Mouse (Mus musculus) limb, embryonic 14.5 days (tissue): ENCODE results near the gene Ptrh2. TPM values are rescaled to one million over a fixed set of nuclear protein-coding genes. Genes with fewer than 3 reads are reported as not detected.

Source experiments
- ATAC-seq: fragments of 200-750 bp; cut with Nextera tagmentation; 2 replicates; pipeline ENCODE4 v1.8.0; 2017; ENCODE audit warnings: low read depth, moderate number of reproducible peaks, moderate TSS enrichment; ENCODE audit not compliant: low FRiP score
- DNase-seq: peaks from one replicate; pipeline ENCODE4 v3.0.0-alpha.2; 2015; ENCODE audit warnings: low spot score
- H3K27ac ChIP-seq: fragments of 300-500 bp; sonication (generic); replicated peaks from 2 replicates; pipeline ENCODE4 v1.5.1; 2014; ENCODE audit warnings: low read depth, mild to moderate bottlenecking, low read length, moderate library complexity, mixed read lengths
- H3K27me3 ChIP-seq: fragments of 300-500 bp; sonication (generic); 2 replicates; pipeline ENCODE4 v1.6.1; 2014; ENCODE audit warnings: low read length, mixed read lengths; ENCODE audit not compliant: control insufficient read depth, insufficient read depth
- H3K36me3 ChIP-seq: fragments of 300-500 bp; sonication (generic); 2 replicates; pipeline ENCODE4 v1.6.1; 2014; ENCODE audit warnings: mild to moderate bottlenecking, low read length, moderate library complexity, mixed read lengths; ENCODE audit not compliant: control insufficient read depth, insufficient read depth
- H3K4me1 ChIP-seq: fragments of 300-500 bp; sonication (generic); 2 replicates; pipeline ENCODE4 v1.6.1; 2014; ENCODE audit warnings: antibody characterized with exemption, low read length, mixed read lengths; ENCODE audit not compliant: control insufficient read depth, insufficient read depth
- H3K4me2 ChIP-seq: fragments of 300-500 bp; sonication (generic); replicated peaks from 2 replicates; pipeline ENCODE4 v1.6.1; 2014; ENCODE audit warnings: low read depth, mild to moderate bottlenecking, low read length, moderate library complexity; ENCODE audit not compliant: severe bottlenecking
- H3K4me3 ChIP-seq: fragments of 300-500 bp; sonication (generic); replicated peaks from 2 replicates; pipeline ENCODE4 v1.5.1; 2014; ENCODE audit warnings: low read length
- H3K9ac ChIP-seq: fragments of 300-500 bp; sonication (generic); 2 replicates; pipeline ENCODE4 v1.6.1; 2014; ENCODE audit warnings: mild to moderate bottlenecking, low read depth, low read length, moderate library complexity; ENCODE audit not compliant: severe bottlenecking
- H3K9me3 ChIP-seq: fragments of 300-500 bp; sonication (generic); 2 replicates; pipeline ENCODE4 v1.6.1; 2016; ENCODE audit warnings: low read length; ENCODE audit not compliant: control insufficient read depth
- POLR2A ChIP-seq: fragments of 200-500 bp; IDR thresholded peaks from 2 replicates; pipeline ENCODE4 v1.8.0; 2012; ENCODE audit warnings: inconsistent platforms, mild to moderate bottlenecking, moderate library complexity, borderline replicate concordance; ENCODE audit not compliant: insufficient read depth, insufficient read length; ENCODE audit errors: extremely low read depth
- WGBS: fragments of 180-500 bp; shearing (Covaris S2); extraction: QIAGEN DNeasy Blood & Tissue Kit; methylation state at CpG from one replicate; pipeline ENCODE4 v1.1.7; 2014; 5-methylcytosine and 5-hydroxymethylcytosine counted together
- polyA plus RNA-seq, 2 experiments: library from polyadenylated mRNA; depleted of rRNA in 1 of 2; stranded (reverse) in 1 of 2; unstranded in 1 of 2; fragments of >200 nt; fragmentation: Nextera tagmentation in 1 of 2; extraction: Ambion mirVana in 1 of 2; gene quantifications; 2 replicates each; pipeline versions ENCODE4 v1.2.1 to v1.2.3; 2012 to 2014

Gene Ptrh2
- polyA plus RNA-seq, 2 experiments: 19.1 to 31.3 TPM

DNA sequence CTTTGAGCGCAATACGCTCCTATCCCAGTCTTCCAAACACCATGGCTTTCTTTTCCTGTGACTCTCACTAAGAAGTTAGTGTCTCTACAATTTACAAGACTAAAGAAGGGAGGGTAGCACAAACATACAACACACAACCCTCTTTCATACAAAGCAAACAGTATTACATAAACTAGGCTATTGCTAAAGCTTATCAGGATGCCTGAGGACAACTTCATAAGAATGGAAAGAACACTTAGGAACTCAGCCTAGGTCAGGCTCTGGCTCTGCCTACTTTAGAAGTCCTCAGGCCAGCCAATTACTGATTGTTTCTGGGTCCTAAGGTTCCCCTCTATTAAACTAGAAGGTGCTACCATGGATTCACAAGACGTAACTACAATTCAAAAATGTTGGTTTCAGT lies 3.1 kb upstream of the Ptrh2 start:
- 93% methylated on average over 3 of the region's 3 CpGs for WGBS
- H3K4me1 ChIP-seq: peaks cover 14% of the 10 kb centered on the region
- no peaks in the 10 kb centered on the region for H3K27me3 ChIP-seq
- no peak for TF ChIP-seq POLR2A
- no peak overlapping the region for H3K4me3 ChIP-seq
- no peaks in the 10 kb centered on the region for H3K9me3 ChIP-seq
- H3K36me3 ChIP-seq: 0 out of 2 replicates have a peak, but pooled peaks cover 3% of the 10 kb centered on the region
- H3K27ac ChIP-seq: no peak overlapping the region
- H3K9ac ChIP-seq: no peak overlapping the region
- no peak for ATAC-seq
- DNase-seq: no peak
- no peak overlapping the region for H3K4me2 ChIP-seq

DNA sequence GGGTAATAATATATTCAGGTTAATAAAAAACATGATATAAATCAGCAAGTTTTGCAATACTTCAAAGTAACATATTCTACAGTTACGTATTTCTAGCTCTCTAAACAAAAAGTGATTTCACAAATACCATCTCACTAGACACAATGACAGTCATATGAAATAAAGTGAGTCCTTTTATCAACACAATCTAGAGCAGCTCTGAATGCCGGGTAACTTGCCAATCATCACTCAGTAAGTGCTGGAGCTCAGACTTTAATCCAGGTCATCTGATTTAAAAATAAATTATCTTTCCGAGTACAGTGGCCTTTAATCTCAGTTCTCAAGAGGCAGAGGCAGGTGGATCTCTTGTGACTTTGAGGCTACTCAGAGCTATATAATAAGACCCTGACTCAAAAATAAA lies 2.4 kb upstream of the Ptrh2 start:
- no peaks in the 10 kb centered on the region for H3K27me3 ChIP-seq
- ATAC-seq (no peak), DNase-seq (no peak)
- H3K4me2 ChIP-seq: no peak overlapping the region
- no peak overlapping the region for H3K4me3 ChIP-seq
- H3K27ac ChIP-seq: no peak overlapping the region
- H3K9me3 ChIP-seq: no peaks in the 10 kb centered on the region
- peaks cover 14% of the 10 kb centered on the region for H3K4me1 ChIP-seq
- H3K9ac ChIP-seq: no peak overlapping the region
- WGBS: 90% methylated on average over 3 of the region's 3 CpGs
- no peak for TF ChIP-seq POLR2A
- H3K36me3 ChIP-seq: 0 out of 2 replicates have a peak, but pooled peaks cover under 1% of the 10 kb centered on the region

DNA sequence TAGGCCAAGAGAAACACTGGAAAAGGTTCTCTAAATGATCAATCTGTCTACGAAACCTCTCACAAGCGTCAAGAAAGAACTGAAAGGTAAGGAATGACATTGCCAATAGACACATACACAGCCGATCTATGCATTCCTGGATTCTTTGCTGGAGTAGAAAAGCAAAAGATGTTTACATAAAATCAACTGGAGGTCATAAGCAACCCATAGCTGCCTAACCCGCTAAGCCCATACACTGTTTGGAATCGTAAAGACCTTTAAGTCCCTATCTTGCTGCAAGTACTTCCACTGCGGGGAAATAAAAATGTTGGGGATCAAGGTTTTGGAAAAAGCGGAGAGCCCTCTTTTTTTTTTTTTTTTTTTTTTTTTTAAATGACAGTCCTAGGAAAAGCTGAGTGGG lies 924 bp upstream of the Ptrh2 start:
- no peak for ATAC-seq
- Histone ChIP-seq H3K9ac (peak overlapping the region; percentile 78), H3K4me3 (peak overlapping the region; percentile 83), H3K9me3 (no peaks in the 10 kb centered on the region), H3K4me1 (peaks cover 14% of the 10 kb centered on the region), H3K4me2 (peak overlapping the region; percentile 76), H3K36me3 (peaks cover 5% of the 10 kb centered on the region), H3K27me3 (no peaks in the 10 kb centered on the region), H3K27ac (no peak overlapping the region)
- DNase-seq: no peak
- TF ChIP-seq POLR2A: no peak
- WGBS: 34% methylated on average over 7 of the region's 7 CpGs

DNA sequence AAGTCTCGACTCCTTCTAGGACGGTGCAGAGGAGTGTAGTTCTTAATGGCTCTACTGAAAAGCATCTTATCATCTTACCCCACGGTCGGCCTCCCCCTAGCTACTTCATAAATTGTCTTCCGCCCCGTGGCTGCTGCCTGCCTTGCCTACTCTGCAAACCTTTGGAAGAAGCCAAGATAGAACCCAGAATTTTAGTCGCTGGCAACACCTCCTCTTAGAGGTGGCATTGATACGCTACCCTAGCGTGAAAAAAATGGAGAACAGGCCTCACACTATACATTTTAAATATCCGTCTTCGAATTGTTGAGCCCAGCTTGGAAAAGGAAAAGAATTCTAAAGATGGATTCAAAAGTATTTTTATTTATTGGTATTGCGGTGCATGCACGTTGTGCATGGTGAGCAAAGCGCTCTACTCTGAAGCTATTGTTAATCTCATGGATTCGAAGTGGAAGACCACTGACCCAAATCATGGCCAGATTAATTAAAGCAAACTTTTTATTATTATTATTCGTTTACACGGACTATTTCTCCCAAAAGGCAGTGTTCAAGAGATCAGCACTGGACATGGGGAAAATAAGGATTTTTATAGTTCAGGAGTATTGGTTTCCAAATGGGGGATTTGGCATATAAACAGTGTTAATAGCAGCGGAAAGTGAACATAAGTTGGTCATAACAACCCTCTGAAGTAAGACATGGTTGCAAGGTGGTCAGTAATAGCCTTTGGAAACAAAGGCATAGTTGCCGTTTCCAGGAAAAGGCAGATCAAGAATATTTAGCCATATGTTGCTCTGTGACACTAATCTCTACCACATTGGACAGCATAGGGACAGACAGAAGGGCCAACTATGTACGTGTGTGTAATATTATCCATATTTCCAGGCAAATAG lies 584 bp downstream of the Ptrh2 start:
- H3K4me3 ChIP-seq: peak overlapping the region; percentile 83
- H3K9ac ChIP-seq: peak overlapping the region; percentile 78
- peak overlapping the region; percentile 76 for H3K4me2 ChIP-seq
- no peaks in the 10 kb centered on the region for H3K9me3 ChIP-seq
- H3K27ac ChIP-seq: peak overlapping the region; percentile 88
- TF ChIP-seq POLR2A: no peak
- no peak for DNase-seq
- no peak for ATAC-seq
- H3K4me1 ChIP-seq: peaks cover 14% of the 10 kb centered on the region
- H3K27me3 ChIP-seq: no peaks in the 10 kb centered on the region
- 6% methylated on average over 20 of the region's 20 CpGs for WGBS
- H3K36me3 ChIP-seq: peaks cover 13% of the 10 kb centered on the region

DNA sequence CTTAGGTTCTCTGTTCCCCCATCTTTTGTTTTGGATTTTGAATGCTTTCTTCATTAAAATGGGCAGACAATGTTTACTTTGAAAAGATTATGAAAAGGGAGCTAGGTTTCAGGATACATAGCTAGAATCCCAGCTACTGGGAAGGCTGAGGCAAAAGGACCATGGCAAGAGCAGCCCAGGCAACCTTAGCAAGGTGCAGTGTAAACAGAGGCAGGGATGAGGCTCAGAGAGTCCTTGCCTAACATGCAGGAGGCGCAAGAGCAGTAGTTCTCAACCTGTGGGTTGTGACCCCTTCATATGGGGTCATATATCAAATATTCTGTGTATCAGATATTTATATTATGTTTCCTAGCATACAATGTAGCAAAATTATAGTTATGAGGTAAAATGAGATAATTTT lies 1.6 kb downstream of the Ptrh2 start:
- H3K9ac ChIP-seq: 0 out of 2 replicates have a peak overlapping the region, but pooled peaks have one; percentile 78

More for the DNA sequence above, 1.6 kb downstream of the Ptrh2 start:
- 88% methylated on average over 1 of the region's 1 CpGs for WGBS
- Histone ChIP-seq H3K36me3 (peaks cover 22% of the 10 kb centered on the region), H3K27me3 (no peaks in the 10 kb centered on the region), H3K4me2 (peak overlapping the region; percentile 76), H3K27ac (no peak overlapping the region), H3K4me3 (peak overlapping the region; percentile 83), H3K4me1 (peaks cover 14% of the 10 kb centered on the region), H3K9me3 (no peaks in the 10 kb centered on the region)
- ATAC-seq (no peak), DNase-seq (no peak)
- no peak for TF ChIP-seq POLR2A
